Mouse (Mus musculus) left cerebral cortex, postnatal 36 days (tissue): ENCODE results near the gene Gng12. TPM values are rescaled to one million over a fixed set of nuclear protein-coding genes. Genes with fewer than 3 reads are reported as not detected.
A peak's percentile ranks its signal among the peaks of the same experiment; 100 is the strongest.

ENCODE experiments used
- DNase-seq, 2 experiments: peaks; one replicate each; pipeline ENCODE4 v3.0.0; 2021 to 2022; ENCODE audit warnings: low spot score in 2 of 2, mixed read lengths in 1 of 2
- intact Hi-C: fragments of 180-260 bp; cut with DNase I; formaldehyde crosslinking; loops from one replicate; pipeline ENCODE4 v1.15.1; 2025
- total RNA-seq, 2 experiments: library from RNA; stranded (reverse); gene quantifications; 2 replicates each; pipeline ENCODE4 v1.2.3; 2021

The Gng12 gene
- total RNA-seq, 2 experiments from 2014 or later: 55.8 to 69.6 TPM

DNA sequence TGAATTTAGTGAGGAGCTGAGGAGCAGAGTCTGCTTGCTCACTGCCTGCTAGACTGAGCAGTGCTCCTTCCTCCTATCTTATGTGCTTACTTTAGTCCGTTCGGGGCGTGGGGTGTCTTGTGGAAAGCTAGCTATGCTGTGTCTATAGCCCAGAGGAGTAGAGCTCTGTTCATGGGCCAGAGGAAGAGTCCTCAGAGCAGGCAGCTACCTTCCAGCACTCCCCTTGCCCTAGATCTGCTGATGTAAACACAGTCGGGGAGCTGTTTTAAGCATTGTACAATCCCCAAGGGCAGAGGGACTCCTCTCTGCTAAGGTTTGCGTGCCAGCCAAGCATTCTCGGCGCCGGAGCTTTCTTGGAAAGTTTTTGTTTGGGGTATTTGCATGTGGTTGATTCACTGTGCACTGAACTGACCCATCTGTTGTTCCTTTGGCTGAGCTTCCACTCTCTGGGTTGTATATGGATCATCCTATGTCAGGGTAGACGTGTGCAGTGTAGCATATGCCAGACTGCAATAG is 173.7 kb downstream of the Gng12 start:
- DNase-seq: peak in 1 of 2 experiments; percentile 5
- intact Hi-C loops: no loop called here

Other genes with a start within 250 kb of the Gng12 start
- gene Vmn1r35, start 210.5 kb upstream of the Gng12 start, total RNA-seq: not detected
- gene Vmn1r36, start 177.2 kb upstream of the Gng12 start, total RNA-seq: not detected
- not detected for gene Vmn1r37, start 167.0 kb upstream of the Gng12 start, total RNA-seq
- not detected for gene Vmn1r38, start 113.8 kb upstream of the Gng12 start, total RNA-seq
- not detected for gene Vmn1r39, start 85.8 kb upstream of the Gng12 start, total RNA-seq
- 10 to 100 TPM in 1 of 2 experiments, 1 to 10 TPM in 1; 7.2 to 10.5 TPM for gene Gadd45a, start 141.1 kb downstream of the Gng12 start, total RNA-seq